8 mouse cellular contexts compared by ENCODE assay signal in the genomic region with DNA sequence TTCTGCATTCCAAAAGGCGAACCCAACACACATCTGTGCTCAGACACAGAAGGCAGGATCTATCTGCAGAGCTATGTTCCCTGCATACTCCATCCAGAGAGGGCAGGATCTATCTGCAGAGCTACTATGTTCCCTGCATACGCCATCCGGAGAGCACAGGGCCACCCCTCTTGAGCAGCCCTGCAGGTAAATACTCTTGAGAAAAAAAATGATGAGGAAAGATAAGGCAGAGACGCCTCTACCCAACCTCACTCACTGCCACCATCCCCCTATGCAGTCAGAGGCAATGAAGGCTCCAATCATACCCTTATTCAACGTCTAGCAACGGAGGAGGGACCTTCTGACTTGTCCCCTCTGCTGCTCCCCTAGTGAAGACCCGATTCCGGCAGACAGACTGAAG. TPM values are rescaled to one million over a fixed set of nuclear protein-coding genes. Genes with fewer than 3 reads are reported as not detected.
DNase-seq lines count a peak whose midpoint lies in the region; ATAC-seq lines count a peak whose summit lies in the region.

No protein-coding gene starts in this region.

- no peak for DNase-seq in heart, adult 18-20 months
- peak; percentile 34 for DNase-seq in T-cell, adult 2 months (ENCODE audit: low spot score)
- no peak for DNase-seq in urinary bladder, postnatal 25 days (ENCODE audit: low spot score)

- peaks cover 57% of the 10 kb centered on the region for H3K79me2 ChIP-seq in macrophage (ENCODE audit: inconsistent target)

- peaks cover 39 to 58% of the 10 kb centered on the region in 2 experiments for H3K4me1 ChIP-seq in heart, embryonic 14.5 days (ENCODE audit: control insufficient read depth in 2 of 2, insufficient read depth in 2 of 2, low read length in 2 of 2)
- peaks cover 27% of the 10 kb centered on the region for H3K4me1 ChIP-seq in forebrain, embryonic 15.5 days

- H3K27me3 ChIP-seq in heart, embryonic 14.5 days (ENCODE audit: control insufficient read depth, insufficient read depth, low read length) = no peaks in the 10 kb centered on the region
- no peaks in the 10 kb centered on the region for H3K27me3 ChIP-seq in forebrain, embryonic 15.5 days

- H3K4me3 ChIP-seq in heart, embryonic 14.5 days (ENCODE audit: control insufficient read depth in 1 of 2, insufficient read depth in 1 of 2, low read depth in 1 of 2, low read length in 2 of 2) = peak overlapping the region; percentile 85 to 87
- H3K4me3 ChIP-seq in forebrain, embryonic 15.5 days = peak overlapping the region; percentile 86
- peak overlapping the region; percentile 70 for H3K4me3 ChIP-seq in macrophage (ENCODE audit: inconsistent target)

- H3K9me3 ChIP-seq in heart, embryonic 14.5 days (ENCODE audit: control insufficient read depth, low read length) = no peaks in the 10 kb centered on the region
- no peaks in the 10 kb centered on the region for H3K9me3 ChIP-seq in forebrain, embryonic 15.5 days

- WGBS in heart, embryonic 14.5 days = 35% methylated on average over 8 of the region's 8 CpGs
- WGBS in forebrain, embryonic 15.5 days = 53% methylated on average over 8 of the region's 8 CpGs
- 7% methylated on average over 8 of the region's 8 CpGs for WGBS in macrophage (ENCODE audit: missing documents)

- no peaks in the 10 kb centered on the region for H3K36me3 ChIP-seq in heart, embryonic 14.5 days (ENCODE audit: control insufficient read depth, insufficient read depth, low read length)
- H3K36me3 ChIP-seq in forebrain, embryonic 15.5 days = no peaks in the 10 kb centered on the region
- H3K36me3 ChIP-seq in macrophage (ENCODE audit: inconsistent target) = no peaks in the 10 kb centered on the region

- peak overlapping the region; percentile 87 for H3K9ac ChIP-seq in heart, embryonic 14.5 days (ENCODE audit: low read length)
- H3K9ac ChIP-seq in forebrain, embryonic 15.5 days (replicated peaks) = peak overlapping the region; percentile 65

- no peak for ATAC-seq in heart, embryonic 14.5 days (ENCODE audit: insufficient number of reproducible peaks, insufficient read depth, low FRiP score, low read depth)
- no peak for ATAC-seq in forebrain, embryonic 15.5 days (replicated peaks)
- no peak for ATAC-seq in frontal cortex, adult (ENCODE audit: low TSS enrichment)
- ATAC-seq in monocyte, adult 5-6 weeks (replicated peaks; ENCODE audit: insufficient number of reproducible peaks, low FRiP score, low TSS enrichment, poor library complexity, severe bottlenecking) = no peak

- H3K27ac ChIP-seq in heart, embryonic 14.5 days (replicated peaks in 1 of 2; ENCODE audit: control insufficient read depth in 1 of 2, insufficient read depth in 1 of 2, low read depth in 2 of 2, low read length in 2 of 2) = peak overlapping the region; percentile 84 to 89
- H3K27ac ChIP-seq in forebrain, embryonic 15.5 days (replicated peaks) = peak overlapping the region; percentile 90; the same call in 1 of the 2 replicates
- peak overlapping the region; percentile 100 for H3K27ac ChIP-seq in macrophage

- peak overlapping the region; percentile 92 for H3K4me2 ChIP-seq in heart, embryonic 14.5 days (ENCODE audit: low read length)
- H3K4me2 ChIP-seq in forebrain, embryonic 15.5 days (replicated peaks) = peak overlapping the region; percentile 60

RNA-seq across cellular contexts. Expression of a gene that starts 1.9 kb away (rescaled TPM):
- 20.9 and 24.9 TPM in 2 replicates for polyA plus RNA-seq in heart, embryonic 14.5 days (2014; fragmentation: Nextera tagmentation; extraction: Ambion mirVana)
- 10 to 100 TPM; 11.2 to 14.0 TPM for total RNA-seq in heart, adult 18-20 months (2021)
- polyA plus RNA-seq in forebrain, embryonic 15.5 days (2015; fragmentation: Nextera tagmentation; extraction: Ambion mirVana) = 22.1 and 23.4 TPM in 2 replicates
- total RNA-seq in macrophage (2018; cell fraction: chromatin; rRNA removed) = 100 to 1,000 TPM in 19 of 26 experiments, 10 to 100 TPM in 7; 24.5 to 267 (median 142) TPM
- total RNA-seq in macrophage (2018; cell fraction: cytosol; rRNA removed) = 100 to 1,000 TPM in 7 of 26 experiments, 10 to 100 TPM in 19; 56.4 to 109 (median 82.5) TPM
- total RNA-seq in macrophage (2018; cell fraction: nucleus; rRNA removed) = 100 to 1,000 TPM in 12 of 26 experiments, 10 to 100 TPM in 14; 30.1 to 198 (median 99.8) TPM
- polyA plus RNA-seq in macrophage (2018) = 72.6 to 95.1 TPM (median 88.3 TPM) in 3 replicates
- total RNA-seq in monocyte, adult 5-6 weeks (2017) = 276 to 375 TPM (median 323 TPM) in 3 replicates

RNA-seq across cellular contexts. Expression of a gene that starts 30.2 kb away (rescaled TPM):
- not detected in 2 replicates for polyA plus RNA-seq in heart, embryonic 14.5 days (2014; fragmentation: Nextera tagmentation; extraction: Ambion mirVana)
- total RNA-seq in heart, adult 18-20 months (2021) = under 1 TPM in 1 of 2 experiments, not detected in 1; 0.26 TPM
- 0.75 and 1.2 TPM in 2 replicates for polyA plus RNA-seq in forebrain, embryonic 15.5 days (2015; fragmentation: Nextera tagmentation; extraction: Ambion mirVana)
- total RNA-seq in macrophage (2018; cell fraction: chromatin; rRNA removed) = not detected
- total RNA-seq in macrophage (2018; cell fraction: cytosol; rRNA removed) = not detected
- not detected for total RNA-seq in macrophage (2018; cell fraction: nucleus; rRNA removed)
- not detected in 3 replicates for polyA plus RNA-seq in macrophage (2018)
- total RNA-seq in monocyte, adult 5-6 weeks (2017) = 2.5 TPM in 1 of 3 replicates, not detected in the others
